Mouse (Mus musculus) frontal cortex, postnatal 25 days (tissue): Measurements from ENCODE around the gene Nucks1.
"Not testable (repeated sequence)": the region's sequence is repeated elsewhere in the genome, so short reads cannot be mapped to it uniquely, and the experiment has no call there.

Experiments used
- DNase-seq, 2 experiments: peaks; one replicate each; pipeline ENCODE4 v3.0.0; 2022; ENCODE audit warnings: low spot score in 2 of 2

Nucks1 gene

DNA sequence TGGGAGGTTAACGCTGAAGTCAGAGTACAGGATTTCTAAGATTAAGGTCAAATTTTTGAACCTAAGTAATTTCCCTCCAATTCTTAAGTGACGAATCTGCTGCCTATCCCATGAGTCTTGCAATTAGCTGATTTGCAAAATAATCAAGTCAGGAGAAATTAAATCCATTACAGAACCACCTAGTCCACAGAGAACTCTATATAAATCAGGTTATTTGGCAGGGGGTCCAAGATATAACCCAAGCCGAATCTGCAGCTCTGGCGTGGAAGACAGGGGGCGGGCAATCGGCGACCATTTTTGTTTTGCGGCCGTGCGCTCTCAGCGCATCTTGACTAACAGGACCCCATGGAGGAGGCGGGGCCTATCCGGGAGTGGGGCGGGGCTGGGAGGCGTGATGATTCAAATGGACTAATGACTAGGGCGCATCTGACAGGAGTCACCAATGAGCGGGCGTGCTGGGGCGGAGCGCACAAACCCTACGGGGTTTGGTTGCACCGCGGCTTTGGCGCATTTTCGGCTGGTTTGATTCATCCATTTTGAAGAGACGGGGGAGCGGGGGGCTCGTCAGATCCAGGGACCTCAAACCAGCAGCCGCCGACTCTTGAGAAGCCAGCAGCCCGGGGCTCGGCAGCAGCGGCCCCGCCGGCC is at the start of gene Nucks1:
Gene Nucks1 (plus strand): TSS at position 534 of the 648 bp plus-strand sequence.
- peak; percentile 98 for DNase-seq

- no peak for DNase-seq
Measured at GRCm38 (mm10) chr1:131861811-131862210, 48.5 kb upstream of the Nucks1 start.

DNA sequence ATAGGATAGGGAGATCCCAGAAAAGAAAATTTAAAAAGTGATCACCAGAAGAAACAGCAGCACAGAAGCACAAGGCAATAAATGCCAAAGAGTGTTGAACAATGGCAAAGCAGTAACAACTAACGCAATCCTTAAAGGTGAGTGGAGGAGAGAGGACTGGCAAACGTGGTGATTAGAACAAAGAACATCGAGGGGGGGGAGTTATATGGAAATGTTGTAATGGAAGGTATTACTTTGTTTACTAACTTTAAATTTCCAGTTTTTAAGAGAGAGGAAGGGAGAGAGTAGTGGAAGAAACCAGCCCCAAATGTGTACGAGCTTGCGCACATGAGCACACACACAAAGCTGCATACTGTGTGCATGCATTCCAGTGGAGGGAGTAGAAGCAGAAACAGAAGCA is 44.7 kb upstream of the Nucks1 start:
- no peak for DNase-seq

GRCm38 (mm10) chr1:131866304-131866999 is 43.9 kb upstream of the Nucks1 start:
- no peak for DNase-seq

- DNase-seq: peak; percentile 75 to 82
Measured at GRCm38 (mm10) chr1:131867093-131867945, 43.0 kb upstream of the Nucks1 start, which contains the start of gene Rab29. Gene Rab29, plus strand, starts transcription at chr1:131867224.

DNA sequence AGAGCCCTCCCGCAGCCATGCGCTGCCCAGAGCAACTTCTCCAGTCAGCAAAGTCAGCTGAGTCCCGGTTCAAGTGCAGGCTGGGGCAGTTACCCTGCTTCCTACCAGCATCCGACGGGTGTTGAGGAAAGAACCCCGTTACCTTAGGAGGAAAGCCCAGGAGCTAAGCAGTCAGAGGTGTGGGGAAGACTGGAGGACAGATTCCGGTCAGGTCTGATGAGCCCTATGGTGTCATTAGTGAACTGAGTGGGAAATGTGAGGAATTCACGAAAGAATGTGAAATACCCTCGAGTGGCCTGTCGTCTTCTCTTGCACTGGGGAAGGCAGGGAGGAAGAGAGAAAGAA is 42.4 kb upstream of the Nucks1 start:
- DNase-seq: no peak

DNA sequence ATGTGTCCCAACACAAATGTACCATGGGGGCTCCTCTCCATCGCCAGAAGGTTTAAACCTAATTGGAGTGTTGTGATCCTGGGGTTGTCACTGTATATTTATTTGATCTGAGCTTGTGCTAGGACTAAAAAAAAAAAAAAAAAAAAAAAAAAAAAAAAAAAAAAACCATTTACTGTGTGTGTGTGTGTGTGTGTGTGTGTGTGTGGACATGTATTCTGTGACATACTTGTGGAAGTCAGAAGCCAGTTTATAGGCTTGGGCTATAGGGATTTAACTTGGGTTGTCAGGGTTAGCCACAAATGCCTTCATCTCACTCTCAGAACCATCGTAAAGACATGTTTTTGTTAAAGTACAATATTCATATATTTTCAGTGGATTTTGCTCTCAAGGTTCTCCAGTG is 40.8 kb upstream of the Nucks1 start:
- DNase-seq: no peak

GRCm38 (mm10) chr1:131872856-131873255 is 37.5 kb upstream of the Nucks1 start:
- no peak for DNase-seq

GRCm38 (mm10) chr1:131879816-131880215 is 30.5 kb upstream of the Nucks1 start:
- DNase-seq: no peak

DNA sequence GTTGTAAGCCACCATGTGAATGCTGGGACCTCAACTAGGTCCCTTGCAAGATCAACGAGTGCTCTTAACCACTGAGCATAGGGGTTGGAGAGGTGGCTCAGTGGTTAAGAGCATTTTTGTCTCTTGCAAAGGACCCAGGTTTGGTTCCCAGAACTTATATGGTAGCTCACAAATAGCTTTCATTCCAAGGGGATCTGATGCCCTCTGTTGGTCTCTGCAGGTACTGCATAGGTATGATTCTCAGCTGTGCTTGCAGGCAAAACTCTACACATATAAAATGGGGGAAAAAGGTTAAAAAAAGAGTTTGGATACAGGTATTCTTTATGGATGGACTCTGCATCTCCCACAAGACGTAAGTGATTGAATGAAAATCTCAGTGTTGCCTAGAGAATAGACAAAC is 27.5 kb upstream of the Nucks1 start:
- DNase-seq: no peak

GRCm38 (mm10) chr1:131886173-131886572 is 24.2 kb upstream of the Nucks1 start:
- DNase-seq: no peak

- DNase-seq: no peak
Measured at GRCm38 (mm10) chr1:131886641-131887040, 23.7 kb upstream of the Nucks1 start.

DNA sequence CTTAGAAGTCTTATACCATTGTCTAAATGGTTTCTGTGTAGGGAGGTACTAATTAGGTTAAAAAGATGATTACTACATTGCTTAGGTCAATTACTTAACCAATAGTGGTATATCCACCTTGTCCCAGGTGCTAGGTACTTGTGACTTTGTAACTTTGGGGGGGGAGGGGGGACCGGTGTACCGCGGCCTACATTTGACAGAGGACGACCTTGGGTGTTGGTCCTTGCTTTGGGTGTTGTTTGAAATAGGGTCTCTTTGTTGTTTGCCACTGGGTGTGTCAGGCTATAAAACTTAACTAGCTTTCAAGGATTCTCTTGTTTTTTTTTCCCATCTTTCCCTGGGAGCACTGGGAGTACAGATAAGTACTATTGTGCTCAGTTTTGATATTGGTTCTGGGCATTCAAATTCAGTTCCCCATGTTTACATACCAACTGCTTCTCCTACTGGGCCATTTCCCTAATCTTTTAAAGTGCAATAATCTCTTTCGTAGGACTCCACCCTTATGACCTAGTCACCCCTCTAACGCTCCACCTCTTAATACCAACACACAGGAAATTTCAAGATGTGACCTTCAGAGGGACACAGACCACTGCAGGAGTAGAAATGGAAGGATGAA is 20.2 kb upstream of the Nucks1 start:
- DNase-seq: no peak

DNA sequence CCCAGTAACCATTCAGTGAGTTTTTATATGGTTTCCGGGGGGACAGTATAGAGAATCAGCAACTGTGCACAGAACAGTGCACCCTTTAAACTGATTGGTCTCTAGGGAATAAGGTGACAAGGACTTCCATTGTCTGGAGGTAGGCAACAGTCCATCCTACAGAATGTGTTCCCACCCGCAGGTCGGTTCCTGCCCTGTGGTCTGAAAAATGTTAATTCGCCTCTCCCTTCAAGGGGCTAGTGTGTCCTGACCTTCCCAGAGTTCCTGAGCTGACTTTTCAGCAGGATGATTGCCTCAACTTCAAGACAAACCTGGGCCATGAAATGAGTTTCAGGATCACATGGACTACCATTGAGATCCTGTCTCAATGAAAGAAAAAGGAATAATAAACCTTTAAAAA is 18.9 kb upstream of the Nucks1 start:
- no peak for DNase-seq

- DNase-seq: no peak
Measured at GRCm38 (mm10) chr1:131902679-131903078, 7.7 kb upstream of the Nucks1 start.

GRCm38 (mm10) chr1:131903251-131903650 is 7.1 kb upstream of the Nucks1 start:
- no peak for DNase-seq

DNA sequence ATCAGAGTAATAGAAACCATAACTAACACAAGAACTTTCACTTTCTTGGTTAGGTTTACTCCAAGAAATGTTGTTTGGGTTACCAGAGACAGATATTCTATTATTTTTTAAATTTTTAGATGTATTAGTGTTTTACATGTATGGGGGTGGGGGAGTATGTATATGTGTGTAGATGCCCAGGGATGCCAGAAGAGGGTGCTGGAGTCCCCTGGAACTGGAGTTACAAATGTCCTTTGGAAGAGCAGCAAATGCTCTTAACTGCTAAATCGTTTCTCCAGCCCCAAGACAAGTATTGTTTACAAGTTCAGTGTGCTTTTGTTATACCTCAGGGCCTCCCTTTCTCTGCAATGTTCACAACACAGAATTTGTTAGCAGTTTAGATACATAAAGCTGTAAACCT is 4.8 kb upstream of the Nucks1 start:
- DNase-seq: no peak

DNA sequence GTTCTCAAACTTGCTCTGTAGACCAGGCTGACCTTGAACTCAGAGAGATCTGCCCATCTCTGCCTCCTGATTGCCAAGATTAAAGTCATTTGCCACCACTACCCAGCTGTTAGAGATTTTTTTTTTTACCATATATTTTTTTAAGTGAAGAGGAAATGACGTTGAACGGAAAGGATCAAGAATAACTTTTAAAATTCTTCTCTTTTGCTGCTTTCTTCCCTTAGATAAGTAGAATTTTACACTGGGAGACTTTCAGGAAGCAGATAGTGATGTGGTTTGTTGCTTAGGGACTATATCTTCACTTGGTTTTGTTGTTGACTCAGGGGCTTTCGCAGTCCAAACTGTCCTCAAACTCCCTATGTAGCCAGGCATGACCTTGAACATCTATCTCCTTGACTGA is 1.9 kb upstream of the Nucks1 start:
- DNase-seq: no peak

GRCm38 (mm10) chr1:131909236-131909635 is 1.1 kb upstream of the Nucks1 start:
- not testable (repeated sequence) for DNase-seq

GRCm38 (mm10) chr1:131910674-131911558 is 582 bp downstream of the Nucks1 start:
- peak; percentile 47 to 48 for DNase-seq

DNA sequence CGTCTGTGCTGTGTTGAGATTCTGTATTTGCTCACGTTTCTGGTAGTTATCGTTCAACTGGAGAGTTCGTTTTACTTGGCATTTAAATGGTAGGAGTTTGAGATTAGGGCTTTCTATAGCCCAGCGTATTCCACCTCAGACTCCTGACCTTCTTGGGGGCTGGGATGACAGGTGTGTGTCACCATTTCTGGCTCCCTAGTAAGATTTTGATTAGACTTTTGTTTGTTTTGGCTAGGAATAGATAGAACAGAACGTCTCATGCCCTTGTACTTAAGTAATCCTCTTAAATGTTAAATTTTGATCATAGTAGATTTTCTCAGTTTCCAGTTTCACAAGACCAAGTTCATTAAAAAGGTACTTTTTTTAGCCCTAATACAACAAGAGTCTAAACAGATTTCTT is 7.3 kb downstream of the Nucks1 start:
- DNase-seq: no peak
